In the genomic region with DNA sequence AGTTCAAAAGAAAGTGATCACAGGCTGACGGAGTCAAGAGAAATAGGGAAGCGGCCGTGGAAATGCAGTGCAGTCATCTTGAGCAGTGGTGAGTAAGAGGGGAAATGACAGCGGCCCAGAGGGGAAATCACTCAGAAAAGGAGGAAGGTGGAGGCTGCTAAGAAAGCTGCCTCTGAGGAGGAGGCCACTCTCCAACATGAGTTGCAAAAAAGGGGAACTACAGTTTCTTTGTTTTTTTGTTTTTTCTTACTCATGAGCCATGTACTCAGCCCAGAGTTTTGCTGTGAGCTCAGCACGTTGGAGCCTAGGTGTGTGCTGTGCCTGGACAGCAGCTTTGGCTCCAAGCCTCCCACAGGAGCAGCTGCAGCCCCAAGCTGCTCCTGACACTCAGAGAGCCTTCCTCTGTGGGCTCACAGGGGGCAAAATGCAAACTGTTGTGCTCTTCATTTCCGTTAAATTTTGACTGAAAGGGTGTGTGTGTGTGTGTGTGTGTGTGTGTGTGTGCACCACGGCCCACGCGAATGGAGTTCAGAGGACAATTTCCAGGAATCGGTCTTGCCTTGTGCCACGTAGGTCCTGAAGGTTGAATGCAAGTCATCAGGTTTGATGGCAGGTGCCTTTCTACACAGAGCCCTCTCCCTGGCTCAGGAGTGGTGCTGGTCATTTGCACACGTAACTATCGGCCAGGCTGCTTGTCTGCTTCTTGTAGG, we compare ENCODE assay signal across 9 mouse cellular contexts. TPM values are rescaled to one million over a fixed set of nuclear protein-coding genes. Genes with fewer than 3 reads are reported as not detected.
DNase-seq lines count a peak whose midpoint lies in the region; ATAC-seq lines count a peak whose summit lies in the region.
"Had no signal": no experiment of that assay in that cellular context is flagged by ENCODE, and none has a peak within 500 bp of the region (broad histone marks: within the 10 kb centered on the region; RNA-seq: fewer than 3 reads in every experiment).

No protein-coding gene starts in this region.

- no peak for ATAC-seq in limb, embryonic 12.5 days (ENCODE audit: insufficient number of reproducible peaks, insufficient read depth, low FRiP score, low TSS enrichment, low read depth)
- ATAC-seq: hindbrain, postnatal 0 days had no signal

- no peaks in the 10 kb centered on the region for H3K4me1 ChIP-seq in limb, embryonic 12.5 days (replicated peaks)
- H3K4me1 ChIP-seq in limb, embryonic 10.5 days: peaks cover 2% of the 10 kb centered on the region; the same call in 1 of the 2 replicates

- H3K27ac ChIP-seq in limb, embryonic 12.5 days: 0 out of 2 replicates have a peak overlapping the region, but pooled peaks have one; percentile 23
- H3K27ac ChIP-seq in limb, embryonic 10.5 days: no peak overlapping the region
- H3K27ac ChIP-seq: hindbrain, postnatal 0 days had no signal

- no peak overlapping the region for H3K4me2 ChIP-seq in limb, embryonic 12.5 days

- no peak overlapping the region for H3K9ac ChIP-seq in limb, embryonic 12.5 days (replicated peaks)

- WGBS in limb, embryonic 12.5 days: 63% methylated on average over 13 of the region's 13 CpGs
- WGBS in limb, embryonic 10.5 days: 74% methylated on average over 13 of the region's 13 CpGs

- H3K4me3 ChIP-seq in limb, embryonic 12.5 days (replicated peaks): no peak overlapping the region
- H3K4me3 ChIP-seq in limb, embryonic 10.5 days: no peak overlapping the region

- no peaks in the 10 kb centered on the region for H3K9me3 ChIP-seq in limb, embryonic 12.5 days
- H3K9me3 ChIP-seq in limb, embryonic 10.5 days (replicated peaks): no peaks in the 10 kb centered on the region

- H3K27me3 ChIP-seq in limb, embryonic 12.5 days: 0 out of 2 replicates have a peak, but pooled peaks cover 9% of the 10 kb centered on the region
- no peaks in the 10 kb centered on the region for H3K27me3 ChIP-seq in limb, embryonic 10.5 days (ENCODE audit: low read depth, poor library complexity, severe bottlenecking)

- H3K36me3 ChIP-seq in limb, embryonic 12.5 days: no peaks in the 10 kb centered on the region
- no peaks in the 10 kb centered on the region for H3K36me3 ChIP-seq in limb, embryonic 10.5 days

- no peak for DNase-seq in limb, embryonic 10.5 days (ENCODE audit: low spot score)
- DNase-seq in c-Kit-positive CD71-positive TER-119-positive erythroid progenitor cells, embryonic 14.5 days (ENCODE audit: low spot score): peak; percentile 13
- peak; percentile 52 to 62 for DNase-seq in lung, postnatal 4 days
- peak; percentile 41 to 49 for DNase-seq in thymus, postnatal 36 days
- no peak for DNase-seq in urinary bladder, postnatal 36 days (ENCODE audit: low spot score in 2 of 2)
- no peak for DNase-seq in layer of hippocampus, postnatal 25 days (ENCODE audit: extremely low spot score in 1 of 2, low spot score in 1 of 2)
- DNase-seq: right cerebral cortex, postnatal 4 days had no signal

RNA-seq across cellular contexts. Expression of gene Cass4, which starts 7.7 kb away (rescaled TPM):
- polyA plus RNA-seq in limb, embryonic 12.5 days (2016; fragmentation: Nextera tagmentation; extraction: Ambion mirVana): 0.24 and 0.31 TPM in 2 replicates
- 0.11 and 0.39 TPM in 2 replicates for polyA plus RNA-seq in limb, embryonic 10.5 days (2016; fragmentation: Nextera tagmentation; extraction: Ambion mirVana)
- total RNA-seq in layer of hippocampus, postnatal 25 days (2021): under 1 TPM; 0.26 to 0.49 TPM

RNA-seq across cellular contexts. Expression of gene Cstf1, which starts 30.8 kb away (rescaled TPM):
- polyA plus RNA-seq in limb, embryonic 12.5 days (2016; fragmentation: Nextera tagmentation; extraction: Ambion mirVana): 48.8 and 52.4 TPM in 2 replicates
- 59.7 and 61.5 TPM in 2 replicates for polyA plus RNA-seq in limb, embryonic 10.5 days (2016; fragmentation: Nextera tagmentation; extraction: Ambion mirVana)
- 10 to 100 TPM; 22.8 to 25.9 TPM for total RNA-seq in layer of hippocampus, postnatal 25 days (2021)

RNA-seq across cellular contexts. Expression of gene Aurka, which starts 30.9 kb away (rescaled TPM):
- 155 and 160 TPM in 2 replicates for polyA plus RNA-seq in limb, embryonic 12.5 days (2016; fragmentation: Nextera tagmentation; extraction: Ambion mirVana)
- 223 and 238 TPM in 2 replicates for polyA plus RNA-seq in limb, embryonic 10.5 days (2016; fragmentation: Nextera tagmentation; extraction: Ambion mirVana)
- total RNA-seq in layer of hippocampus, postnatal 25 days (2021): 1 to 10 TPM; 1.9 to 2.2 TPM

RNA-seq across cellular contexts. Expression of gene Rtf2, which starts 39.1 kb away (rescaled TPM):
- polyA plus RNA-seq in limb, embryonic 12.5 days (2016; fragmentation: Nextera tagmentation; extraction: Ambion mirVana): 67.7 and 69.1 TPM in 2 replicates
- polyA plus RNA-seq in limb, embryonic 10.5 days (2016; fragmentation: Nextera tagmentation; extraction: Ambion mirVana): 78.6 and 79.5 TPM in 2 replicates
- total RNA-seq in layer of hippocampus, postnatal 25 days (2021): 10 to 100 TPM; 68.3 to 72.9 TPM

RNA-seq across cellular contexts. Expression of gene Fam210b, which starts 55.9 kb away (rescaled TPM):
- polyA plus RNA-seq in limb, embryonic 12.5 days (2016; fragmentation: Nextera tagmentation; extraction: Ambion mirVana): 17.0 and 18.8 TPM in 2 replicates
- polyA plus RNA-seq in limb, embryonic 10.5 days (2016; fragmentation: Nextera tagmentation; extraction: Ambion mirVana): 10.7 and 13.7 TPM in 2 replicates
- total RNA-seq in layer of hippocampus, postnatal 25 days (2021): 10 to 100 TPM; 25.9 to 27.7 TPM

Comparison
In these comparisons a context has a peak if more than half of its experiments do, and no peak if none do; other contexts are left out.
1. DNase-seq: peak in c-Kit-positive CD71-positive TER-119-positive erythroid progenitor cells, embryonic 14.5 days (single experiment), lung, postnatal 4 days (2 of 2) and thymus, postnatal 36 days (2 of 2); none in limb, embryonic 10.5 days (single experiment), urinary bladder, postnatal 36 days (0 of 2) and layer of hippocampus, postnatal 25 days (0 of 2).